23 mouse cellular contexts compared by ENCODE assay signal in genomic region chr1:127344913-127345312, GRCm38 (mm10).
A peak's percentile ranks its signal among the peaks of the same experiment; 100 is the strongest.
DNase-seq lines count a peak whose midpoint lies in the region; ATAC-seq and TF ChIP-seq lines count a peak whose summit lies in the region.
"Had no signal": no experiment of that assay in that cellular context is flagged by ENCODE, and none has a peak within 500 bp of the region (broad histone marks: within the 10 kb centered on the region; RNA-seq: fewer than 3 reads in every experiment).

No protein-coding gene starts in this region.

- H3K4me1 ChIP-seq in heart, embryonic 15.5 days (replicated peaks), result peaks cover 54% of the 10 kb centered on the region
- H3K4me1 ChIP-seq in thymus, adult 2 months (replicated peaks; ENCODE audit: control insufficient read depth, insufficient read depth, low read length), result peaks cover 27% of the 10 kb centered on the region
- H3K4me1 ChIP-seq: lung, embryonic 15.5 days had no signal

- 0 out of 2 replicates have a peak overlapping the region, but pooled peaks have one; percentile 22 for H3K27ac ChIP-seq in heart, embryonic 15.5 days
- no peak overlapping the region for H3K27ac ChIP-seq in thymus, adult 2 months (ENCODE audit: control insufficient read depth, insufficient read depth, low read length)
- H3K27ac ChIP-seq: embryonic facial prominence, embryonic 12.5 days; gastrocnemius, adult 2 months; hindbrain, embryonic 14.5 days; limb, embryonic 13.5 days; liver, embryonic 14.5 days; lung, embryonic 15.5 days had no signal

- intact Hi-C loops in heart, postnatal 14 days (cut with DNase I), result no loop called here
- intact Hi-C loops in left cerebral cortex, postnatal 36 days (cut with DNase I), result no loop called here

- no peak for ATAC-seq in heart, embryonic 15.5 days (replicated peaks; ENCODE audit: insufficient number of reproducible peaks, insufficient read depth, low FRiP score, low read depth)
- 0 out of 2 replicates have a peak, but pooled peaks have one; percentile 10 for ATAC-seq in common myeloid progenitor, adult 5-6 weeks (replicated peaks; ENCODE audit: low read depth, poor library complexity, severe bottlenecking)
- ATAC-seq: intestine, postnatal 0 days had no signal

- no peak overlapping the region for H3K4me2 ChIP-seq in heart, embryonic 15.5 days
- H3K4me2 ChIP-seq: embryonic facial prominence, embryonic 12.5 days; hindbrain, embryonic 14.5 days; limb, embryonic 13.5 days; lung, embryonic 15.5 days had no signal

- H3K4me3 ChIP-seq in heart, embryonic 15.5 days, result no peak overlapping the region
- no peak overlapping the region for H3K4me3 ChIP-seq in thymus, adult 2 months (ENCODE audit: control insufficient read depth, insufficient read depth, low read length)
- H3K4me3 ChIP-seq: embryonic facial prominence, embryonic 12.5 days; gastrocnemius, adult 2 months; limb, embryonic 13.5 days; lung, embryonic 15.5 days; myocyte had no signal

- H3K36me3 ChIP-seq in heart, embryonic 15.5 days, result no peaks in the 10 kb centered on the region
- H3K36me3 ChIP-seq in thymus, adult 2 months (ENCODE audit: control insufficient read depth, insufficient read depth, low read length), result peaks cover under 1% of the 10 kb centered on the region; the same call in 1 of the 2 replicates
- H3K36me3 ChIP-seq: embryonic facial prominence, embryonic 12.5 days; limb, embryonic 13.5 days; lung, embryonic 15.5 days had no signal

- WGBS in heart, embryonic 15.5 days, result 47% methylated on average over 9 of the region's 9 CpGs
- 46% methylated on average over 9 of the region's 9 CpGs for WGBS in thymus, adult 2 months

- DNase-seq in heart, postnatal 14 days, result no peak
- peak; percentile 67 for DNase-seq in CD4-positive helper T cell, adult 2 months (ENCODE audit: low read depth, low spot score)
- peak; percentile 36 to 64 for DNase-seq in natural killer cell, adult 2 months (ENCODE audit: low spot score in 2 of 2)
- no peak for DNase-seq in thymus, adult 2 months
- no peak for DNase-seq in left cerebral cortex, postnatal 36 days (ENCODE audit: low spot score in 2 of 2)
- DNase-seq in gastrocnemius, postnatal 4 days (ENCODE audit: low spot score in 2 of 2), result no peak
- DNase-seq: adrenal gland, adult 8-10 months; cerebellum, adult 9-11 months; gastrocnemius, adult 2 months; heart, adult 18-20 months; heart, postnatal 36 days; midbrain, embryonic 14.5 days; right cerebral cortex, postnatal 25 days; thymus, postnatal 25 days had no signal

- TF ChIP-seq CTCF in thymus, adult 2 months (IDR thresholded peaks at IDR 0.05; ENCODE audit: borderline replicate concordance, control insufficient read depth, extremely low read depth, insufficient read depth, low read length, poor library complexity), result no peak

- H3K27me3 ChIP-seq in heart, embryonic 15.5 days, result no peaks in the 10 kb centered on the region
- no peaks in the 10 kb centered on the region for H3K27me3 ChIP-seq in thymus, adult 2 months (ENCODE audit: control insufficient read depth, insufficient read depth, low read length)
- H3K27me3 ChIP-seq: embryonic facial prominence, embryonic 12.5 days; limb, embryonic 13.5 days; lung, embryonic 15.5 days had no signal

- no peaks in the 10 kb centered on the region for H3K9me3 ChIP-seq in heart, embryonic 15.5 days (replicated peaks)
- H3K9me3 ChIP-seq: embryonic facial prominence, embryonic 12.5 days; limb, embryonic 13.5 days; lung, embryonic 15.5 days had no signal

- H3K9ac ChIP-seq in heart, embryonic 15.5 days, result no peak overlapping the region
- H3K9ac ChIP-seq: embryonic facial prominence, embryonic 12.5 days; hindbrain, embryonic 14.5 days; limb, embryonic 13.5 days; liver, embryonic 14.5 days; lung, embryonic 15.5 days had no signal

- TF ChIP-seq POLR2A in thymus, adult 2 months (IDR thresholded peaks at IDR 0.05; ENCODE audit: control insufficient read depth, extremely low read depth, insufficient read depth, low read length, poor library complexity), result no peak

Comparison
In these comparisons a context has a peak if more than half of its experiments do, and no peak if none do; other contexts are left out.
1. DNase-seq: peak in CD4-positive helper T cell, adult 2 months (single experiment) and natural killer cell, adult 2 months (2 of 2); none in heart, postnatal 14 days (0 of 2), thymus, adult 2 months (single experiment), left cerebral cortex, postnatal 36 days (0 of 2) and gastrocnemius, postnatal 4 days (0 of 2).